Mouse (Mus musculus) midbrain, embryonic 12.5 days (tissue): ENCODE measurements around the gene Dcp1b. TPM values are rescaled to one million over a fixed set of nuclear protein-coding genes. Genes with fewer than 3 reads are reported as not detected.
"Not testable (repeated sequence)": the region's sequence is repeated elsewhere in the genome, so short reads cannot be mapped to it uniquely, and the experiment has no call there.

ENCODE experiments used
- ATAC-seq: fragments of 200-750 bp; cut with Nextera tagmentation; 2 replicates; pipeline ENCODE4 v1.8.0; 2017; ENCODE audit warnings: low read depth, moderate TSS enrichment, moderate library complexity; ENCODE audit not compliant: low FRiP score
- H3K27ac ChIP-seq: fragments of 300-500 bp; sonication (generic); replicated peaks from 2 replicates; pipeline ENCODE4 v1.5.1; 2016; ENCODE audit warnings: mild to moderate bottlenecking
- H3K27me3 ChIP-seq: fragments of 300-500 bp; sonication (generic); 2 replicates; pipeline ENCODE4 v1.6.1; 2016; ENCODE audit warnings: mild to moderate bottlenecking
- H3K36me3 ChIP-seq: fragments of 300-500 bp; sonication (generic); 2 replicates; pipeline ENCODE4 v1.6.1; 2016
- H3K4me1 ChIP-seq: fragments of 300-500 bp; sonication (generic); 2 replicates; pipeline ENCODE4 v1.6.1; 2016
- H3K4me2 ChIP-seq: fragments of 300-500 bp; sonication (generic); replicated peaks from 2 replicates; pipeline ENCODE4 v1.6.1; 2016; ENCODE audit warnings: mild to moderate bottlenecking, moderate library complexity
- H3K4me3 ChIP-seq: fragments of 300-500 bp; sonication (generic); 2 replicates; pipeline ENCODE4 v1.5.1; 2016; ENCODE audit warnings: mild to moderate bottlenecking
- H3K9ac ChIP-seq: fragments of 300-500 bp; sonication (generic); replicated peaks from 2 replicates; pipeline ENCODE4 v1.6.1; 2016; ENCODE audit warnings: mild to moderate bottlenecking, moderate library complexity
- H3K9me3 ChIP-seq: fragments of 300-500 bp; sonication (generic); 2 replicates; pipeline ENCODE4 v1.6.1; 2016; ENCODE audit warnings: mild to moderate bottlenecking
- WGBS: fragments of 180-500 bp; shearing (Covaris S2); methylation state at CpG from one replicate; pipeline ENCODE4 v1.1.7; 2016; 5-methylcytosine and 5-hydroxymethylcytosine counted together
- polyA plus RNA-seq: library from polyadenylated mRNA; unstranded; fragments of >200 nt; fragmentation: Nextera tagmentation; extraction: Ambion mirVana; gene quantifications from 2 replicates; pipeline ENCODE4 v1.2.1, GENCODE M21; 2016

Gene Dcp1b
- polyA plus RNA-seq, 1 experiment from 2014 or later, result 14.9 TPM

- 40% methylated on average over 15 of the region's 15 CpGs for WGBS
- peaks cover 31% of the 10 kb centered on the region for H3K36me3 ChIP-seq
Measured at GRCm38 (mm10) chr6:119198534-119199273, 23.7 kb downstream of the Dcp1b start.

GRCm38 (mm10) chr6:119199274-119199879 is 24.3 kb downstream of the Dcp1b start:
- WGBS, result 28% methylated on average over 8 of the region's 8 CpGs
- Histone ChIP-seq H3K4me2 (peak overlapping the region; percentile 9; the same call in 1 of the 2 replicates), H3K4me3 (no peak overlapping the region), H3K36me3 (peaks cover 31% of the 10 kb centered on the region), H3K27me3 (no peaks in the 10 kb centered on the region), H3K9ac (no peak overlapping the region), H3K4me1 (peaks cover 20% of the 10 kb centered on the region), H3K9me3 (no peaks in the 10 kb centered on the region), H3K27ac (peak overlapping the region; percentile 27)
- ATAC-seq, result peak; percentile 35; the same call in 1 of the 2 replicates

More at GRCm38 (mm10) chr6:119198534-119199273, 23.7 kb downstream of the Dcp1b start:
- H3K4me3 ChIP-seq, result no peak overlapping the region
- H3K4me2 ChIP-seq, result peak overlapping the region; percentile 9; the same call in 1 of the 2 replicates
- peak; percentile 88 for ATAC-seq
- H3K27me3 ChIP-seq, result no peaks in the 10 kb centered on the region
- no peaks in the 10 kb centered on the region for H3K9me3 ChIP-seq
- H3K4me1 ChIP-seq, result peaks cover 20% of the 10 kb centered on the region
- H3K9ac ChIP-seq, result no peak overlapping the region
- peak overlapping the region; percentile 27 for H3K27ac ChIP-seq

GRCm38 (mm10) chr6:119200362-119200761 is 25.3 kb downstream of the Dcp1b start:
- Histone ChIP-seq H3K9ac (no peak overlapping the region), H3K27me3 (no peaks in the 10 kb centered on the region), H3K4me1 (peaks cover 22% of the 10 kb centered on the region), H3K9me3 (no peaks in the 10 kb centered on the region), H3K36me3 (peaks cover 28% of the 10 kb centered on the region), H3K4me2 (no peak overlapping the region), H3K27ac (no peak overlapping the region), H3K4me3 (no peak overlapping the region)
- WGBS, result 83% methylated on average over 5 of the region's 5 CpGs
- ATAC-seq, result no peak

- Histone ChIP-seq H3K4me2 (no peak overlapping the region), H3K4me3 (no peak overlapping the region), H3K9me3 (no peaks in the 10 kb centered on the region), H3K4me1 (peaks cover 24% of the 10 kb centered on the region), H3K36me3 (peaks cover 28% of the 10 kb centered on the region), H3K27ac (no peak overlapping the region), H3K27me3 (no peaks in the 10 kb centered on the region), H3K9ac (no peak overlapping the region)
- WGBS, result 91% methylated on average over 4 of the region's 4 CpGs
- ATAC-seq, result no peak
Measured at GRCm38 (mm10) chr6:119201575-119201974, 26.5 kb downstream of the Dcp1b start.

- no peaks in the 10 kb centered on the region for H3K27me3 ChIP-seq
- H3K4me1 ChIP-seq, result peaks cover 12% of the 10 kb centered on the region
- no peak overlapping the region for H3K27ac ChIP-seq
- no peak for ATAC-seq
- WGBS, result 92% methylated on average over 7 of the region's 7 CpGs
- no peak overlapping the region for H3K4me2 ChIP-seq
- peaks cover 28% of the 10 kb centered on the region for H3K36me3 ChIP-seq
- no peaks in the 10 kb centered on the region for H3K9me3 ChIP-seq
- H3K9ac ChIP-seq, result no peak overlapping the region
- no peak overlapping the region for H3K4me3 ChIP-seq
Measured at GRCm38 (mm10) chr6:119204286-119204685, 29.2 kb downstream of the Dcp1b start.

GRCm38 (mm10) chr6:119204915-119205314 is 29.9 kb downstream of the Dcp1b start:
- Histone ChIP-seq H3K36me3 (peaks cover 28% of the 10 kb centered on the region), H3K4me1 (peaks cover 5% of the 10 kb centered on the region)

GRCm38 (mm10) chr6:119206006-119206405 is 31.0 kb downstream of the Dcp1b start:
- ATAC-seq, result not testable (repeated sequence)
- WGBS, result 90% methylated on average over 7 of the region's 7 CpGs

More at GRCm38 (mm10) chr6:119204915-119205314, 29.9 kb downstream of the Dcp1b start:
- Histone ChIP-seq H3K27ac (no peak overlapping the region), H3K27me3 (no peaks in the 10 kb centered on the region), H3K4me2 (no peak overlapping the region), H3K9me3 (no peaks in the 10 kb centered on the region), H3K9ac (no peak overlapping the region), H3K4me3 (no peak overlapping the region)
- WGBS, result 67% methylated on average over 3 of the region's 3 CpGs
- ATAC-seq, result no peak

GRCm38 (mm10) chr6:119213375-119213774 is 38.3 kb downstream of the Dcp1b start:
- H3K4me3 ChIP-seq, result no peak overlapping the region
- no peak overlapping the region for H3K4me2 ChIP-seq
- peaks cover 42% of the 10 kb centered on the region for H3K36me3 ChIP-seq
- H3K4me1 ChIP-seq, result no peaks in the 10 kb centered on the region
- no peak overlapping the region for H3K27ac ChIP-seq
- H3K9me3 ChIP-seq, result no peaks in the 10 kb centered on the region
- no peaks in the 10 kb centered on the region for H3K27me3 ChIP-seq
- 92% methylated on average over 5 of the region's 5 CpGs for WGBS
- no peak overlapping the region for H3K9ac ChIP-seq
- ATAC-seq, result no peak

More at GRCm38 (mm10) chr6:119206006-119206405, 31.0 kb downstream of the Dcp1b start:
- H3K27ac ChIP-seq, H3K9ac ChIP-seq, H3K9me3 ChIP-seq, H3K4me3 ChIP-seq, H3K4me1 ChIP-seq, H3K4me2 ChIP-seq, H3K27me3 ChIP-seq: not testable (repeated sequence)
- peaks cover 26% of the 10 kb centered on the region for H3K36me3 ChIP-seq

GRCm38 (mm10) chr6:119214190-119214589 is 39.1 kb downstream of the Dcp1b start:
- Histone ChIP-seq H3K9me3 (no peaks in the 10 kb centered on the region), H3K4me3 (no peak overlapping the region), H3K27me3 (no peaks in the 10 kb centered on the region), H3K36me3 (peaks cover 45% of the 10 kb centered on the region), H3K9ac (no peak overlapping the region), H3K27ac (no peak overlapping the region), H3K4me2 (no peak overlapping the region), H3K4me1 (no peaks in the 10 kb centered on the region)
- 95% methylated on average over 6 of the region's 6 CpGs for WGBS
- no peak for ATAC-seq

- Histone ChIP-seq H3K9me3 (no peaks in the 10 kb centered on the region), H3K27me3 (no peaks in the 10 kb centered on the region), H3K9ac (no peak overlapping the region), H3K4me1 (no peaks in the 10 kb centered on the region), H3K36me3 (peaks cover 48% of the 10 kb centered on the region), H3K4me3 (no peak overlapping the region), H3K4me2 (no peak overlapping the region), H3K27ac (no peak overlapping the region)
- WGBS, result 90% methylated on average over 10 of the region's 10 CpGs
- no peak for ATAC-seq
Measured at GRCm38 (mm10) chr6:119215040-119215613, 40.1 kb downstream of the Dcp1b start.

GRCm38 (mm10) chr6:119217661-119218060 is 42.6 kb downstream of the Dcp1b start:
- Histone ChIP-seq H3K4me2 (no peak overlapping the region), H3K36me3 (peaks cover 54% of the 10 kb centered on the region)
- 78% methylated on average over 4 of the region's 4 CpGs for WGBS

GRCm38 (mm10) chr6:119218591-119218990 is 43.5 kb downstream of the Dcp1b start:
- Histone ChIP-seq H3K9me3 (no peaks in the 10 kb centered on the region), H3K36me3 (peaks cover 45% of the 10 kb centered on the region), H3K4me2 (no peak overlapping the region), H3K4me3 (no peak overlapping the region), H3K27me3 (no peaks in the 10 kb centered on the region), H3K9ac (no peak overlapping the region), H3K4me1 (no peaks in the 10 kb centered on the region), H3K27ac (no peak overlapping the region)
- WGBS, result 85% methylated on average over 5 of the region's 5 CpGs
- no peak for ATAC-seq

More at GRCm38 (mm10) chr6:119217661-119218060, 42.6 kb downstream of the Dcp1b start:
- H3K4me1 ChIP-seq, result no peaks in the 10 kb centered on the region
- H3K27me3 ChIP-seq, result no peaks in the 10 kb centered on the region
- no peak overlapping the region for H3K9ac ChIP-seq
- ATAC-seq, result no peak
- H3K27ac ChIP-seq, result no peak overlapping the region
- H3K4me3 ChIP-seq, result no peak overlapping the region
- H3K9me3 ChIP-seq, result no peaks in the 10 kb centered on the region
